Mouse (Mus musculus): ENCODE data around the gene Htt.

DNA sequence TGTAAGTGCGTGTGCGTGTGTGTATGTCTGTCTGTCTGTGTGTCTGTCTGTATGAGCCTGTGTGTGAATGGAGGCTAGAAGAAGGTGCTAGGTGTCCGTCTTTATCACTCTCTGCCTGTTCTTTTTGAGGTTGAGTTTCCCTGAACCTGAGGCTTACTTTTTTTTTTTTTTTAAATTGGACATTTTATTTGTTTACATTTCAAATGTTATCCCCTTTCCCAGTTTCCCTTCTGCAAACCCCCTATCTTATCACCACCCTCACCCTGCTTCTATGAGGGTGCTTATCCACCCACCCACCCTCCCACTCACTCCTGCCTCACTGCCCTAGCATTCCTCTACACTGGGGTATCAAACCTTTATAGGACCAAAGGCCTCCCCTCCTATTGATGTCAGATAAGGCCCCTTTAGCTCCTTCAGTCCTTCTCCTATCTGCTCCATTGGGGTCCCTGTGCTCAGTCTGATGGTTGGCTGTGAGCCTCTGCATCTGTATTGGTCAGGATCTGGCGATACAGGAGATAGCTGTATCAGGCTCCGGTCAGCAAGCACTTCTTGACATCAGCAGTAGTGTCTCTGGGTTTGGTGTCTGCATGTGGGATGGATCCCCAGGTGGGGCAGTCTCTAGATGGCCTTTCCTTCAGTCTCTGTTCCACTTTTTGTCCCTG lies 38.9 kb downstream of the Htt start:
- TF ChIP-seq CTCF (IDR thresholded peaks at IDR 0.05; ENCODE audit: low read depth, low read length): no peak
- TF ChIP-seq POLR2A (IDR thresholded peaks at IDR 0.05; ENCODE audit: insufficient read depth, low read length): no peak
